Mouse (Mus musculus) C2C12 (cell line): ENCODE measurements at regions not wholly inside any gene's neighbourhood (a gene's known extent, or its start where the extent isn't known, plus 50 kb on each side); places are given as distances from the start of the nearest gene placed in this dataset.

ENCODE experiments used
- H3K27me3 ChIP-seq: one replicate; pipeline ENCODE4 v1.6.1; 2011; ENCODE audit not compliant: control insufficient read depth, insufficient read depth, insufficient read length
- H3K36me3 ChIP-seq: one replicate; pipeline ENCODE4 v1.6.1; 2011; ENCODE audit not compliant: control insufficient read depth, insufficient read depth
- H3K4me3 ChIP-seq: one replicate; pipeline ENCODE4 v1.5.1; 2011; ENCODE audit warnings: mild to moderate bottlenecking, control low read depth; ENCODE audit not compliant: poor library complexity, insufficient read depth, severe bottlenecking
- H3K79me2 ChIP-seq: one replicate; pipeline ENCODE4 v1.6.1; 2011; ENCODE audit not compliant: control insufficient read depth, insufficient read depth
- H3K79me3 ChIP-seq: one replicate; pipeline ENCODE4 v1.6.1; 2011; ENCODE audit warnings: low read depth, control low read depth
- H3ac ChIP-seq: one replicate; pipeline ENCODE3; 2011; ENCODE audit warnings: low read depth; ENCODE audit not compliant: control insufficient read depth, insufficient read length
- CEBPB ChIP-seq: IDR thresholded peaks from one replicate; pipeline ENCODE4 v1.6.1; 2011; ENCODE audit warnings: low read depth, mild to moderate bottlenecking, control low read depth, moderate library complexity
- CTCF ChIP-seq: IDR thresholded peaks from one replicate; pipeline ENCODE4 v1.5.1; 2011; ENCODE audit not compliant: control insufficient read depth, insufficient read depth, insufficient read length
- FOSL1 ChIP-seq: IDR thresholded peaks from one replicate; pipeline ENCODE4 v1.8.0; 2011; ENCODE audit warnings: mild to moderate bottlenecking, low read length; ENCODE audit not compliant: poor library complexity, insufficient read depth, severe bottlenecking
- MAX ChIP-seq: IDR thresholded peaks from one replicate; pipeline ENCODE4 v1.6.1; 2011; ENCODE audit warnings: mild to moderate bottlenecking, control low read depth
- MYOD1 ChIP-seq: IDR thresholded peaks from one replicate; pipeline ENCODE4 v1.6.1; 2011; ENCODE audit warnings: low read depth; ENCODE audit not compliant: control insufficient read depth, insufficient read length
- MYOG ChIP-seq: IDR thresholded peaks from one replicate; pipeline ENCODE4 v1.6.1; 2011; ENCODE audit not compliant: control insufficient read depth, insufficient read length; ENCODE audit errors: extremely low read depth
- USF1 ChIP-seq: IDR thresholded peaks from one replicate; pipeline ENCODE4 v1.6.1; 2011; ENCODE audit warnings: low read depth, mild to moderate bottlenecking, control low read depth, moderate library complexity

- no peaks in the 10 kb centered on the region for H3K36me3 ChIP-seq
- no peak for TF ChIP-seq MAX
- TF ChIP-seq USF1 = no peak
- no peak for TF ChIP-seq CEBPB
- no peak for TF ChIP-seq MYOD1
- TF ChIP-seq CTCF = no peak
- TF ChIP-seq MYOG = no peak
- no peak for TF ChIP-seq FOSL1
- no peak overlapping the region for H3ac ChIP-seq
- H3K79me3 ChIP-seq = no peaks in the 10 kb centered on the region
- no peaks in the 10 kb centered on the region for H3K27me3 ChIP-seq
- no peak overlapping the region for H3K4me3 ChIP-seq
- H3K79me2 ChIP-seq = no peaks in the 10 kb centered on the region
Observed at GRCm38 (mm10) chr2:161398061-161398460, 289.2 kb upstream of the Chd6 start.

- Histone ChIP-seq H3K4me3 (no peak overlapping the region), H3K27me3 (no peaks in the 10 kb centered on the region), H3K79me2 (no peaks in the 10 kb centered on the region), H3K79me3 (no peaks in the 10 kb centered on the region), H3ac (no peak overlapping the region), H3K36me3 (no peaks in the 10 kb centered on the region)
- TF ChIP-seq CEBPB (no peak), USF1 (no peak), CTCF (no peak), MYOD1 (no peak), MAX (no peak), MYOG (no peak), FOSL1 (no peak)
Observed at GRCm38 (mm10) chr2:161390954-161391690, 282.2 kb upstream of the Chd6 start.

GRCm38 (mm10) chr2:161389318-161389835 lies 280.5 kb upstream of the Chd6 start:
- TF ChIP-seq FOSL1 (no peak), CTCF (no peak), CEBPB (no peak), MAX (no peak), USF1 (no peak), MYOD1 (no peak), MYOG (no peak)
- H3K4me3 ChIP-seq = no peak overlapping the region

GRCm38 (mm10) chr2:161387054-161387453 lies 278.2 kb upstream of the Chd6 start:
- H3K79me2 ChIP-seq = no peaks in the 10 kb centered on the region
- H3K79me3 ChIP-seq = no peaks in the 10 kb centered on the region
- no peak overlapping the region for H3ac ChIP-seq
- TF ChIP-seq USF1 (no peak), MYOG (no peak), FOSL1 (no peak), CTCF (no peak), CEBPB (no peak), MYOD1 (no peak), MAX (no peak)
- no peaks in the 10 kb centered on the region for H3K27me3 ChIP-seq
- H3K36me3 ChIP-seq = no peaks in the 10 kb centered on the region
- H3K4me3 ChIP-seq = no peak overlapping the region

More at GRCm38 (mm10) chr2:161389318-161389835, 280.5 kb upstream of the Chd6 start:
- Histone ChIP-seq H3K79me2 (no peaks in the 10 kb centered on the region), H3K79me3 (no peaks in the 10 kb centered on the region), H3ac (no peak overlapping the region), H3K36me3 (no peaks in the 10 kb centered on the region), H3K27me3 (no peaks in the 10 kb centered on the region)

- Histone ChIP-seq H3K79me2 (no peaks in the 10 kb centered on the region), H3ac (no peak overlapping the region), H3K79me3 (no peaks in the 10 kb centered on the region), H3K4me3 (no peak overlapping the region), H3K36me3 (no peaks in the 10 kb centered on the region), H3K27me3 (no peaks in the 10 kb centered on the region)
- TF ChIP-seq MYOG = no peak
- no peak for TF ChIP-seq CEBPB
- no peak for TF ChIP-seq MAX
- TF ChIP-seq MYOD1 = no peak
- no peak for TF ChIP-seq FOSL1
- no peak for TF ChIP-seq USF1
- TF ChIP-seq CTCF = no peak
Observed at GRCm38 (mm10) chr2:161382411-161382810, 273.5 kb upstream of the Chd6 start.

GRCm38 (mm10) chr2:161378313-161378712 lies 269.4 kb upstream of the Chd6 start:
- TF ChIP-seq CEBPB (no peak), MAX (no peak), MYOD1 (no peak), MYOG (no peak), CTCF (no peak), FOSL1 (no peak), USF1 (no peak)
- H3K4me3 ChIP-seq = no peak overlapping the region
- H3ac ChIP-seq = no peak overlapping the region
- H3K36me3 ChIP-seq = no peaks in the 10 kb centered on the region
- no peaks in the 10 kb centered on the region for H3K79me2 ChIP-seq
- H3K27me3 ChIP-seq = no peaks in the 10 kb centered on the region
- no peaks in the 10 kb centered on the region for H3K79me3 ChIP-seq
